Mouse (Mus musculus) embryo, embryonic 10.5 days (tissue): Measurements from ENCODE around the gene Cox6a1.
"Not testable (repeated sequence)": the region's sequence is repeated elsewhere in the genome, so short reads cannot be mapped to it uniquely, and the experiment has no call there.

Experiments used
- DNase-seq: peaks from one replicate; pipeline ENCODE4 v3.0.0-alpha.2; 2015; ENCODE audit warnings: low spot score

The Cox6a1 gene

GRCm38 (mm10) chr5:115348546-115349224 is at the start of gene Cox6a1:
TSS of gene Cox6a1 (minus strand) at chr5:115348981.
- DNase-seq: peak; percentile 100

DNA sequence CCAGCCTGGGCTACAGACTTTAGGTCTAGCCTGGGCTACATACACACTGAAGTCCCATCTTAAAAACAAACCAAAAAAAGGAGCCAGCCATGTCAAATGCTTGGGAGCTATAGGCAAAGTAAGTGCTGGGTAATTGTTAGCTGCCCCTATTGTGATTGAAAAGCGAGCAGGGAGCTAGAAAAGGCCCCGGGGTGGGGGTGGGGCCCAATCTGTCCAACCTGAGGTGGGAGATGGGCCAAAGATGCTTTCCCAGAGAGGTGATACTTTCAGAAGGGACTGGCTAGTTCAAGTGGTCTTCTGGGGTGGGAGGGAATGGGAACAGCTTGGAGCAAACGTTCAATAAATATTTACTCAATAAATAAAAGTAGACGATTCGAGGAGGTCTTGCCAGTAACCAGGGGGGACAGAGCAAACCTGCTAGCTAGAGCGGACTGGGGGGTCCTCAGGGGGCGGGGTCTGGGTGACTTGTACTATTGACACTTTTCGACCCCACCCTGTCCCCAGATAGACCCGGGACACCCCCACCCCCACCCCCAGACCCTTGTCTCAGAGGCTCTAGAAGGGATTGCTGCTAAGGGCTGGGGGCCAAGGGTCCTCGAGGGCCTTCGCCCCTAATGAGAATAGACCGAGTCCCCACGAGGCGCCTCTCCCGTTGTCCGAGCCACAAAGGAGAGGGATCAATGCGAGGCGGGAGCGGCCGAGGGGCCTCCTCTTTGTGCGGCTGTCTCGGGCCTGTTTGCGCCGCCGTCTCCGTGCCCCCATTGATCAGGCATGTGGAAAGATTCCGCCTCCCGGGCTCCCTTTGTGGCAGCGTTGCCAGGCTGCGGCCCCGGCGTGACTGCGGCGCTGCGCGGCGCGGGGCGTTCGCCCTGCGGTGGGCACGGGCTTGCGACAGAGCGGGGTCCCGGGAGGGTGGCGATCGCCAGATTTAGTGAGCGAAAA is 49.3 kb upstream of the Cox6a1 start:
- peak; percentile 92 for DNase-seq

DNA sequence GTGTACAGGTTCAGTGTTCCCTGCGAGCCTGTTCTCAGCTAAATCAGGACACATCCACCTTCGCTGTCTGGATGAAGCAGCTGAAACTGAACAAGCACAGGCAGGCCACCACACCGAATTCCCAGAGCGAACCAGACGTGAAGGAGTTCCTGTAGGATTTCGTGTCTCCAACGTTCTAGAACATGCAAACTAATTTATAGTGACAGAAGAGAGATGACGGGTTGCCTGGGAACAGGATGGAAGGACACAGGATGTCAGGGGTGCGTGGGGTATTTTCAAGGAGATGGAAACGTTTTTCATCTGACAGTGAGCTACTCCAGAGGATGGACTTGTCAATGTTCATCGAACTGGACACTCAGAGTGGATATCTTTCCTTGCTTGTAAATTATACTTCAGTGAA is 47.9 kb upstream of the Cox6a1 start:
- no peak for DNase-seq

- no peak for DNase-seq
Measured at GRCm38 (mm10) chr5:115394836-115395235, 46.1 kb upstream of the Cox6a1 start.

DNA sequence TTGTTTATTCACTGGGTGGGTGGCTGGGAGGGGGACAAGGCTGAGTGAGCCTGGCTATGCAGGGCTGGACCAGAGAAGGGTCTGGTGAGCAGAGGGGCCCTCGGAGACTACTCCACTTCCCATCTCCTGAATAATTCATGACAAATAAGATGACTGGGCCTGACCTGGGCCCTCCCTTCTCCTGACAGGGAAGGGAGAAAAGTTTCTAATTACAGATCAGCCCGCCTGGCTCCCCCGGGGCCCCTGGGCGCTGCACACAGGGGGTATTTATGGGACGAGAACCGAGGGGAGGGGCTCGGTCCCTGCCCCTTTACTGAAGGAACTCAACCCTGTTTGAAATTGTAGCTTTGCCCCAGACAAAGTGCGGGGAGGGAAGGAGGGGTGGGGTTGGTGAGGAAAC is 45.4 kb upstream of the Cox6a1 start:
- peak; percentile 64 for DNase-seq

- DNase-seq: no peak
Measured at GRCm38 (mm10) chr5:115392969-115393368, 44.2 kb upstream of the Cox6a1 start.

DNA sequence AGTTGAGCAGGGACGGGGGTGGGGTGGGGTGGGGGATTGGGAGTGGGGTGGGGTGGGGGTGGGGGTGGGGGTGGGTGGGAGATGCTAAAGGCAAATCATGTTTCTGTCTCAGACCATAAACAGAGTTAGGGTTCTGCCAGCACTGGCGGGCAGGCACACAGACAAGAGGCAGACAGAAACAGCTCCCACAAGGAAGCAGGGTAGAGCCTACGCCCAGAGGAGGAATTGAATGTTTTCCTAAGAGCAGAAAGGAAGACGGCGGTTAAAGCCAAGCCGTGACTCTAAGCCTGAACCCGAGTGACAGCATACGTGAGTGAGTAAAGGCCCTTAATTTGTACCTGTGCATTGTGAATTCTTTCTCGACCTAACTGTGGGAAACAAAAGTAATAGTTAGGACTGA is 43.2 kb upstream of the Cox6a1 start:
- no peak for DNase-seq

- not testable (repeated sequence) for DNase-seq
Measured at GRCm38 (mm10) chr5:115378882-115379281, 30.1 kb upstream of the Cox6a1 start.

DNA sequence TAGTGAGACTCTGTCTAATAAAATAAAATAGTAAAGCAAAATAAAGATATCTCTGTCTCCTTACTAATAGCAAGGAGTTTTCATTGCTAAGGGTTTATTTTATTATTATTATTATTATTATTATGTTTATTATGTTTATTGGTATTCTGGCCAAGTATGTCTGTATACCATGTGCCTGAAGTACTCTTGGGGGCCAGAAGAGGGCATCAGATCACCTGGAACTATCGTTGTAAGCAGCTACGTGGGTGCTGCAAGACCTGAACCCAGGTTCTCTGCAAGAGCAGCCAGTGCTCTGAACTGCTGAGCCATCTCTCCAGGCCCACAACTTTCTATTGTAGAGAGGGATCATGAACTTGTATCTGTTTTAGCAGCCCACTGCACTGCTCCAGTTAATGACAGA is 26.7 kb upstream of the Cox6a1 start:
- DNase-seq: no peak

DNA sequence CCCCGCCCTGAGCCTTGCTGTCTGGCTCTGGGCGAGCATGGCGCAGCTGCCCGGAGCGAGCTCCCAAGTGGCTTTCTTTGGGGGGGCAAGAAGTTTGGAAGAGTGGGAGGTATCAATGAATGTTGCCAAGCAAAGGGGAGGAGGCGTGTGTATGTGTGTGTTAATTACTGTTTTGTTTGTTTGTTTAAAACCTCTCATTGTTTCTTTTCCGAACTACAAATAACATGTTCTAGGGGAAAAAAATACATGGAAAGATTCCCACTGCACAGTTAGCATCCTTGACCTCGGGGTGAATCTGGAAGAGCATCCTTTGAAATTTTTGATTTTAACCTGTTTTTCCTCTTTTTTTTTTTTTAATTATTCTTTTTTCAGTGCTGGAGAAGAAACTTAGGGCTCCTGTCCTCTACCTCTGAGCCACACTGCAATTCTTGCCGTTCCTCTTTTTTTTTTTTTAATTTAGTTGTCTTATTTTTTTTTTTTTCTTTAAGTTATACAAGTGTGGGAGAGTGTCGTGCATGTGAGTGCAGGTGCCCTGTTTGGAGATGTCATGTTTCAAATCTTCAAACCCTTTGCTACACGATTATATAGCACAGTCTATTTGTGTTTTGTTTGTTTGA is 25.5 kb upstream of the Cox6a1 start:
- no peak for DNase-seq

DNA sequence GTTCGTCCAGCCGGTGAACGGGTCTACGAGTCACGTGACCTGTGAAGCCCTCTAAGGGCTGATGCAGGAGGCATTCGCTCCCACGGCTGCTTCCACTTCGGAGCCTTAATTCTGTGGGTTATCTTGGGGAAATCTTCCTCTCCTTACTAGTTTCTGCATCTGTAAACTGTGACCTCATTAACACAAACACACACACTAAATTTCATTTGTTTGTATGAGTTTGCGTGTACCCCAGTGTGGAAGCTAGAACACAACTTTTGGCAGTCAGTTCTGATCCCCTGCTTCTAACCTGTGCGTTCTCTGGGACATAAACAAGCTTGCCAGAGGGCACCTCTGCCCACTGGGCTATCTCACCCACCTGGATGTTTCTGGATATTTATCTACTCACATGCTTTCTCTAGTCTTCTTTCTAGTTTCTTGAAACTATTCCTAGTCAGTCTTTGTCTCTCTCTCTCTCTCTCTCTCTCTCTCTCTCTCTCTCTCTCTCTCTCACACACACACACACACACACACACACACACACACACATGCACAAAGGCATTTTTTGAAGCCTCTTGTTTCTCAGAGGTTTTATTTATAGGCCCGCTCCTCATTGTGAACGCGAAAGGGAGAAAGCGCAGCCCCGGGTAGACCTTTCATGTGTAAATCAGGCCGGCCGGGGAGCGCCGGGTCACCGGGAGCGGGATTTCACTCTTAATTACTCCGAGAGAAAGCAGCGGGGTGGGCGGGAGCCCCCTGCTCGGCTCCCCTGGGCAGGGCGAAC is 24.8 kb upstream of the Cox6a1 start:
- DNase-seq: peak; percentile 91

- DNase-seq: peak; percentile 50
Measured at GRCm38 (mm10) chr5:115371736-115372135, 23.0 kb upstream of the Cox6a1 start.

- DNase-seq: no peak
Measured at GRCm38 (mm10) chr5:115364782-115365181, 16.0 kb upstream of the Cox6a1 start.

DNA sequence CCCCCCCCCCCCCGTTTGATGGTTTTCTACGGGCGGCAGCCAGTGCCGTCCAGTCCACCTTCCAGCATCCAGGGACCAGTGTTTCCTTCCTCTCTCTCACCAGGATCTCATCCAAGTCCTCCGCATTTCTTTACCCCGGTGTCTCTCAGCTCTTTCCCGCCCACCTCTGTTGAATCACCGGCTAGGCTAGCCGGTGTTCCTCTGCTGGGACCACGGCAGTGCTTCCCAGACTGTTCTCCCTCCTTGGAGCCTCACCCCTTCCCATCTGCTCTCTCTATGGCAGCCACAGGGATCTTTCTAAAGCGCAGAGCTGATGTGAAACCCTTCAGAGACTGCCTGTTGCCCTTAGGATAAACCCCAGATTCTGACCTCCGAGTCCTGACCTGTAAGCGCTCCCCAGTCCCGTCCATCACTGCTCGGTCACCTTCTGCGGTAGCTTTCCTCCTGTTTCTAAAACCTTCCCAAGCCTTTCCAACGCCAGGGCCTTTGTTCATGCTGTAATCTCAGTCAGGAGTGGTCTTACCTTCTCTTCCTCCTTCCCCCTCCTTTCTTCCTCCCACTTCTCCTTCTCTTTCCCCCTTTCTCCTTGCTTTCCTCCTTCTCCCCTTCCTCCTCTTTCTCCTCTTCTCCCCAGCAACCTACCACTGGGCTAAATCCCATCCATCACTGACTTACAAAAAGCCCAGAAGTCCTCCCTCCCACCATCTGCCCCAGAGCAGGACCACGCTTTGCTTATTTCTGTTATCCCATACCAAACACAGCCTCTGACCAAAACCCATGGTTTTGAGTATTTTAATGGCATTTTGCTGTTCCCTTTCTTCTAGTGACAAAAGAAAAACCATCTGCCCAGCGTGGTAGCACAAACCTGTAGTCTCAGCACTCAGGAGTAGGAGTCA is 14.3 kb upstream of the Cox6a1 start:
- DNase-seq: peak; percentile 59

- DNase-seq: no peak
Measured at GRCm38 (mm10) chr5:115362216-115362615, 13.4 kb upstream of the Cox6a1 start.

DNA sequence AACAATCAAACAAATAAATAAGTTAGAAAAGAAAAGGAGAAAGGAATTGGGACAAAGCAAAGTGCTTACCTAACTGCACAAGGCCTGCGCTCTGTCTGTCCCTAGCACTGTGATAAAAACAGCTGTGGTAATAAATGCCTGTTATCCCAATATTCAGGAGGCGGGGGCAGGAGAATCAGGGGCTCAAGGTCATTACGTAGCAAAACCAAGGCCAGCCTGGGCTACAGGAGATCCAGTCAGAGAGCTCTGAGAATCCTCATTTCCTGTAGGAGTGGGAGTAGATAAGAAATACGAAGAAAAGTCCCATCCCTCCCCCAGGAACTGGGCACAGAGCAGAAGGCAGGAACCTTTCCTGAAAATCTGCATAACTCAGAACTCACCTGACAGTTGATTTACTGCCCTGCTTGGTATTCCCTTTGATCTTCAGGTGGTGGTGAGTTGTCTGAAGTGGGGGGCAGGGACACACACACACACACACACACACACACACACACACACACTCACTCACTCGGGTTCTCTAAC is 11.1 kb upstream of the Cox6a1 start:
- no peak for DNase-seq

- DNase-seq: no peak
Measured at GRCm38 (mm10) chr5:115359438-115359837, 10.7 kb upstream of the Cox6a1 start.

- peak; percentile 91 for DNase-seq
Measured at GRCm38 (mm10) chr5:115358872-115359271, 10.1 kb upstream of the Cox6a1 start.

DNA sequence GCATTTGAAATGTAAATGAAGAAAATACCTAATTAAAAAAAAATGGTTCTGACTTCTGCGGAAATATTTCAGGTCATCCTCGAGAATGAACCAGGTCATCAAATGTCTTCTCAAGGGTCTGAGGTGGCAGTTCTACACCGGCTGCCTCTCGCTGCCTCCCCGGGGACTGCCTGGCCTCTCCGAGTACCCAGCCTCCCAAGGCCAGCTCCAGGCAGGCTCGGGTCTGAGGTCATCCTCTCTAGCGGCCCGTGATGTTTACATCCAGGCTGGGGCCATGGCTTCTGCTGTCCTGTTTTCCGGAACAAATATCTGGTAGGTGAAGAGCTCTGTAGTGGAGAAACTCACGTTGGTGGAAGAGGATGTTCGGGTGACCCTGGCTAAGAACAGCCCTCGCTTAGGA is 6.3 kb upstream of the Cox6a1 start:
- DNase-seq: no peak

DNA sequence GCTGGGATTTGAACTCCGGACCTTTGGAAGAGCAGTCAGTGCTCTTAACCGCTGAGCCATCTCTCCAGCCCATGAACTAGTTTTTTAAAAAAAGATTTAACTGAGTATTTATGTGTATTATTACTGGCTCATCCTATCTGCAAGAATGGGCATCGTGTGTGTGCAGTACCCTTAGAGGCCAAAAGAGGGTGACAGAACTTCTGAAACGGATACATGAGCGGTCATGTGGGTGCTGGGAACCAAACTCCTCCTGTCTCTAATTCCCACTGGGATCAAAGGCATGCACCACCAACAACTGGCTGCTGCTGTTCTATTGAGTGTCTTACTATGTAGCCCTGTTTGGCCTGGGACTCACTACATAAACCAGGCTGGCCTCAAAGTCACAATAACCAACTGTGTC is 2.6 kb upstream of the Cox6a1 start:
- no peak for DNase-seq

DNA sequence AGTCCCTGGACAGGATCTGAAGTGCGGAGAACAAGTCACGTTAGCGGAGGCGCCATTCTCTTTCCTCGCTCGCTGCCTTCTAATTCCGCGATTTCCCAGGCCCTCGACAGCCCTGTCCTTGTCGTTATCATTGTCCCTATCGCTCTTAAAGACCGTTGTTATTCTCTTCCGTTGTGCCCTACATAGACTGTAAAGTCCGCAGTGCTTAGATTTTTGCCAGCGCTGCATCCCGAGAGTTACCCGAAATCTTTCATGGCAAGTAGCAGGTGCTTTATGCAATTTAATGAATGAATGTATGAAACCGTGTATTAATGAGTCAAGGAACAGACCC is 409 bp upstream of the Cox6a1 start:
- DNase-seq: no peak
